In the genomic region with DNA sequence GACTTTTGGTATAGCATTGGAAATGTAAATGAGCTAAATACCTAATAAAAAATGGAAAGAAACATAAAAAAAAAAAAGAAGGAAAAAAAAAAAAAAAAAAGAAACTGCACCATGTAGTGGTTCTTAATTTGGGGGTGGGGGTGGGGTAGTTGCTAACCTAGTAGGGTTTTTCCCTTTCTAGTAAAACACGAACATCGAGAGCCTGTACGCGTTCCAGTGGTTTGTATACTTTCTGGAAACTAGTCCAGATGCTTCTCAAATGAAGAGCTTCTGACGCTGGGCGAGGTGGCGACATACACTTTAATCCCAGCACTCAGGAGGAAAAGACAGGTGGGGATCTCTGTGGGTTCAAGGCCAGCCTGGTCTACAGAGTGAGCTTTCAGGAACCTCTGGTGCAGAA, we compare ENCODE assay signal across 25 mouse cellular contexts. TPM values are rescaled to one million over a fixed set of nuclear protein-coding genes. Genes with fewer than 3 reads are reported as not detected.
"Had no signal": no experiment of that assay in that cellular context is flagged by ENCODE, and none has a peak within 500 bp of the region (broad histone marks: within the 10 kb centered on the region; RNA-seq: fewer than 3 reads in every experiment).

No protein-coding gene starts in this region.

- H3K4me3 ChIP-seq: neural tube, embryonic 12.5 days; neural tube, embryonic 13.5 days; neural tube, embryonic 15.5 days; stomach, embryonic 15.5 days had no signal

- H3K9me3 ChIP-seq: neural tube, embryonic 12.5 days; neural tube, embryonic 13.5 days; neural tube, embryonic 15.5 days; stomach, embryonic 15.5 days had no signal

- H3K27ac ChIP-seq: neural tube, embryonic 12.5 days; neural tube, embryonic 13.5 days; neural tube, embryonic 15.5 days; stomach, embryonic 15.5 days; stomach, postnatal 0 days had no signal

- H3K9ac ChIP-seq: neural tube, embryonic 12.5 days; neural tube, embryonic 13.5 days; neural tube, embryonic 15.5 days; stomach, embryonic 15.5 days had no signal

- H3K4me2 ChIP-seq: neural tube, embryonic 12.5 days; neural tube, embryonic 13.5 days; neural tube, embryonic 15.5 days; stomach, embryonic 15.5 days had no signal

- H3K36me3 ChIP-seq: neural tube, embryonic 12.5 days; neural tube, embryonic 13.5 days; stomach, embryonic 15.5 days had no signal

- DNase-seq: retina, postnatal 1 day; right cerebral cortex, adult 18-20 months; right cerebral cortex, postnatal 14 days; right cerebral cortex, postnatal 25 days; right cerebral cortex, postnatal 4 days; spleen, adult 18-20 months; thymus, adult 18-20 months; thymus, adult 2 months; thymus, postnatal 14 days; thymus, postnatal 25 days; thymus, postnatal 36 days; thymus, postnatal 4 days had no signal

- H3K27me3 ChIP-seq: neural tube, embryonic 12.5 days; neural tube, embryonic 13.5 days; neural tube, embryonic 15.5 days; stomach, embryonic 15.5 days had no signal

RNA-seq across cellular contexts. Expression of a gene that starts 41.0 kb away (rescaled TPM):
- total RNA-seq: neutrophil, adult 5-6 weeks had no signal
- polyA plus RNA-seq: neural tube, embryonic 12.5 days; neural tube, embryonic 13.5 days; neural tube, embryonic 14.5 days; neural tube, embryonic 15.5 days; small intestine, adult 2 months; spleen, adult 2 months; stomach, embryonic 14.5 days; stomach, embryonic 15.5 days; stomach, embryonic 16.5 days; stomach, postnatal 0 days; testis, adult 2 months; urinary bladder, adult 2 months had no signal
